Mouse (Mus musculus) skeletal muscle tissue, postnatal 0 days (tissue): ENCODE measurements around the gene Platr17. TPM values are rescaled to one million over a fixed set of nuclear protein-coding genes. Genes with fewer than 3 reads are reported as not detected.

ENCODE experiments used
- microRNA-seq, 2 experiments: library from miRNA; unstranded; fragments of <30 nt; microRNA quantifications; one replicate each; pipeline ENCODE4; 2016
- polyA plus RNA-seq: library from polyadenylated mRNA; unstranded; fragments of >200 nt; fragmentation: Nextera tagmentation; extraction: Ambion mirVana; gene quantifications from 2 replicates; pipeline ENCODE4 v1.2.1, GENCODE M21; 2015

The Platr17 gene
- polyA plus RNA-seq = 0.18 and 0.55 TPM in 2 replicates

GRCm38 (mm10) chr17:33904835-33905234, at the start of gene Platr17:
Platr17 (plus strand) TSS chr17:33905135.

GRCm38 (mm10) chr17:33873537-33873936, 31.4 kb upstream of the Platr17 start, which contains the start of gene Gm7029:
Gm7029 (plus strand) TSS chr17:33873837.

GRCm38 (mm10) chr17:33890533-33891059, 14.3 kb upstream of the Platr17 start, which contains the start of gene Kifc1:
Kifc1 (minus strand) TSS chr17:33890661.

GRCm38 (mm10) chr17:33909077-33909868, 4.3 kb downstream of the Platr17 start, which contains the start of gene Daxx:
Daxx (plus strand) TSS chr17:33909414.

GRCm38 (mm10) chr17:33915671-33916250, 10.8 kb downstream of the Platr17 start, which contains the start of the genes Tapbp and Zbtb22:
Tapbp (plus strand) TSS chr17:33915899.
Zbtb22 (plus strand) TSS chr17:33915904.

GRCm38 (mm10) chr17:33929371-33930279, 24.7 kb downstream of the Platr17 start, which contains the start of gene Rgl2:
Rgl2 (plus strand) TSS chr17:33929543.

GRCm38 (mm10) chr17:33940206-33940805, 35.4 kb downstream of the Platr17 start, which contains the start of the genes Pfdn6 and Wdr46:
Pfdn6 (minus strand) TSS chr17:33940343.
Wdr46 (plus strand) TSS chr17:33940660.

GRCm38 (mm10) chr17:33951021-33951946, 46.3 kb downstream of the Platr17 start, which contains the start of gene B3galt4:
B3galt4 (minus strand) TSS chr17:33951488.

GRCm38 (mm10) chr17:33955555-33956214, 50.8 kb downstream of the Platr17 start, which contains the start of the genes Vps52 and Rps18:
Vps52 (plus strand) TSS chr17:33955812.
Rps18 (minus strand) TSS chr17:33956001.

Small RNA genes lying within 50 kb of the gene (microRNA-seq; reads per million reads assigned to microRNA genes)
- gene Gm27740 = 0 reads per million in 2 experiments

Other genes starting within 250 kb of the Platr17 start
- gene Hnrnpm, start 218.3 kb upstream of the Platr17 start, polyA plus RNA-seq = 96.2 and 131 TPM in 2 replicates
- 75.3 and 77.9 TPM in 2 replicates for gene March2, start 186.5 kb upstream of the Platr17 start, polyA plus RNA-seq
- 235 and 237 TPM in 2 replicates for gene Rab11b, start 144.6 kb upstream of the Platr17 start, polyA plus RNA-seq
- gene Angptl4, start 123.3 kb upstream of the Platr17 start, polyA plus RNA-seq = 76.0 and 98.6 TPM in 2 replicates
- gene Kank3, start 94.6 kb upstream of the Platr17 start, polyA plus RNA-seq = 29.3 and 30.3 TPM in 2 replicates
- gene Rps28, start 80.6 kb upstream of the Platr17 start, polyA plus RNA-seq = 640 and 826 TPM in 2 replicates
- gene Ndufa7, start 80.6 kb upstream of the Platr17 start, polyA plus RNA-seq = 501 and 563 TPM in 2 replicates
- 28.6 and 40.2 TPM in 2 replicates for gene Cd320, start 62.0 kb upstream of the Platr17 start, polyA plus RNA-seq
- gene Gm7029, start 31.3 kb upstream of the Platr17 start, polyA plus RNA-seq = not detected in 2 replicates
- 1.4 and 2.0 TPM in 2 replicates for gene Kifc1, start 14.5 kb upstream of the Platr17 start, polyA plus RNA-seq
- 22.3 and 22.6 TPM in 2 replicates for gene Daxx, start 4.3 kb downstream of the Platr17 start, polyA plus RNA-seq
- gene Tapbp, start 10.8 kb downstream of the Platr17 start, polyA plus RNA-seq = 28.8 and 38.5 TPM in 2 replicates
- gene Zbtb22, start 10.8 kb downstream of the Platr17 start, polyA plus RNA-seq = 10.8 and 12.1 TPM in 2 replicates
- 20.9 and 22.0 TPM in 2 replicates for gene Rgl2, start 24.4 kb downstream of the Platr17 start, polyA plus RNA-seq
- 91.1 and 107 TPM in 2 replicates for gene Pfdn6, start 35.2 kb downstream of the Platr17 start, polyA plus RNA-seq
- gene Wdr46, start 35.5 kb downstream of the Platr17 start, polyA plus RNA-seq = 13.7 and 15.4 TPM in 2 replicates
- gene B3galt4, start 46.4 kb downstream of the Platr17 start, polyA plus RNA-seq = 5.6 and 7.0 TPM in 2 replicates
- gene Vps52, start 50.7 kb downstream of the Platr17 start, polyA plus RNA-seq = 31.6 and 31.8 TPM in 2 replicates
- gene Rps18, start 50.9 kb downstream of the Platr17 start, polyA plus RNA-seq = 1,060 and 1,200 TPM in 2 replicates
- 49.2 and 107 TPM in 2 replicates for gene H2-K1, start 95.2 kb downstream of the Platr17 start, polyA plus RNA-seq
- gene Ring1, start 119.5 kb downstream of the Platr17 start, polyA plus RNA-seq = 12.3 and 13.6 TPM in 2 replicates
- gene H2-Ke6, start 122.9 kb downstream of the Platr17 start, polyA plus RNA-seq = 46.7 and 46.9 TPM in 2 replicates
- 82.1 and 94.7 TPM in 2 replicates for gene Slc39a7, start 126.5 kb downstream of the Platr17 start, polyA plus RNA-seq
- gene Rxrb, start 126.7 kb downstream of the Platr17 start, polyA plus RNA-seq = 31.9 and 33.4 TPM in 2 replicates
- 1.9 and 5.7 TPM in 2 replicates for gene Col11a2, start 134.3 kb downstream of the Platr17 start, polyA plus RNA-seq
- 0.27 and 0.35 TPM in 2 replicates for gene H2-Oa, start 187.2 kb downstream of the Platr17 start, polyA plus RNA-seq
- 10.7 and 10.8 TPM in 2 replicates for gene H2-DMa, start 214.4 kb downstream of the Platr17 start, polyA plus RNA-seq
- 42.6 and 45.7 TPM in 2 replicates for gene Brd2, start 217.5 kb downstream of the Platr17 start, polyA plus RNA-seq
- 0.17 and 0.33 TPM in 2 replicates for gene H2-DMb2, start 238.2 kb downstream of the Platr17 start, polyA plus RNA-seq
- 0.44 and 1.1 TPM in 2 replicates for gene H2-DMb1, start 247.9 kb downstream of the Platr17 start, polyA plus RNA-seq